Mouse (Mus musculus) cerebellum, adult 11 months (tissue): Measurements from ENCODE around the gene Jag1.

ENCODE experiments used
- DNase-seq: peaks from one replicate; pipeline ENCODE4 v3.0.0; 2022

Gene Jag1

DNA sequence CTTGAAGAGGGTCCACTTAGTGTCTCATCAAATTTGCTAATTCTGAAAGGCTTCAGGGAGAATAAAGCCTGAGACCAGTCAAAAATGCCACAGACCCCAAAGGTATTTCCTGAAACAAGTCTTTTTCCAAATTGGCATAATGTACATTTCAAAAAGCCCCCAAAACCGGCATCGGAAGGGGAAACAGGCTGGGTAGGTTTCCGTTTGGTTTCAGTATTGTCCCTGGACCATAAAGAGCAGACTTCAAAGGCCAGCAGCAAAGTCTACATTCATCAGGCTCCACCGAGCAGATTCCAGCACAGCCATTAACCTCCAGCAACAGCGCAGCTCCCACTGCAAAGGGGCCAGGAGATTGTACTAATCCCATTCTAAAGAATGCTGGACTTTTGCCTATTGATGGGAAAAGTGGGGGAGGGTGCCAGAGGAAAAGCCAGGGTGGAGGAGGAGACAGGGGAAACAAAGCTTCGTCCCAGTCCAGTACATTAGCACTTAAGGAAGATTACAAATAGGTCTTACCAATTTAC lies 17.2 kb downstream of the Jag1 start:
- DNase-seq, result no peak

- DNase-seq, result no peak
Measured at GRCm38 (mm10) chr2:137098269-137099035, 18.0 kb downstream of the Jag1 start.

GRCm38 (mm10) chr2:137096981-137097460 lies 19.4 kb downstream of the Jag1 start:
- no peak for DNase-seq

GRCm38 (mm10) chr2:137094301-137094700 lies 22.1 kb downstream of the Jag1 start:
- no peak for DNase-seq

- DNase-seq, result no peak
Measured at GRCm38 (mm10) chr2:137093298-137093630, 23.2 kb downstream of the Jag1 start.

DNA sequence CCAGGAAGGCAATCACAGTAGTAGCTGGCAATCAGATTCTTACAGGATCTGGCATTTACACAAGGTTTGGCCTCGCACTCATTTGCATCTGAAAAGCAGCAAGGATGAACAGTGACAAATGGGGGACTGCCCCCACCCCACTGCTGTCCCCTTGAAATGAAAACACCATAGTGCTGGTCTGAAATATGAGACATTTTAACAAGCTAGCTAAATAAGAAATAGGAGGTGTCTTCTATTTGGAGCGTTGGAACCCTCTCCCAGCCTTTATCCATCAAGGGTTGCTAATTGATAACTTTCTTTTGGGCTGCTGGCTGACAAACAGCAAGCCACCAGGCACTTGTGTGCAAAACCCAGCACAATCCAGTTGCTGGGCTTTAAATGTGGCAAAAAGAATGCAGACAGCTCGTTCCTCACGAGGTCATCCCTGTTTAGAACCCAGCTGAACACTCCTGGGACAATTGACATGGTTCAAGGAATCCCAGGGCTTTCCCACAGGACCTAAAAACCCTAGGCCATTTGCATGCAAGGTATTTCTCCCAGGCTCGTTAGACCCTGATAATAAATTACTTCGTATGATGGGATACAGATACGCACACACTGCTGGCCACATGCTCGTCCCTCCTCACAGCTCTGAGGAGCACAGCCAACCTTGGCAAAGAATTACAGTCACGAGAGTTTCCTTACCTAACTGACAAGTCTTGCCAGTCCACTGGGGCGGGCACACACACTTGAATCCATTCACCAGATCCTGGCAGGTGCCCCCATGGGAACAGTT lies 23.7 kb downstream of the Jag1 start:
- DNase-seq, result no peak

DNA sequence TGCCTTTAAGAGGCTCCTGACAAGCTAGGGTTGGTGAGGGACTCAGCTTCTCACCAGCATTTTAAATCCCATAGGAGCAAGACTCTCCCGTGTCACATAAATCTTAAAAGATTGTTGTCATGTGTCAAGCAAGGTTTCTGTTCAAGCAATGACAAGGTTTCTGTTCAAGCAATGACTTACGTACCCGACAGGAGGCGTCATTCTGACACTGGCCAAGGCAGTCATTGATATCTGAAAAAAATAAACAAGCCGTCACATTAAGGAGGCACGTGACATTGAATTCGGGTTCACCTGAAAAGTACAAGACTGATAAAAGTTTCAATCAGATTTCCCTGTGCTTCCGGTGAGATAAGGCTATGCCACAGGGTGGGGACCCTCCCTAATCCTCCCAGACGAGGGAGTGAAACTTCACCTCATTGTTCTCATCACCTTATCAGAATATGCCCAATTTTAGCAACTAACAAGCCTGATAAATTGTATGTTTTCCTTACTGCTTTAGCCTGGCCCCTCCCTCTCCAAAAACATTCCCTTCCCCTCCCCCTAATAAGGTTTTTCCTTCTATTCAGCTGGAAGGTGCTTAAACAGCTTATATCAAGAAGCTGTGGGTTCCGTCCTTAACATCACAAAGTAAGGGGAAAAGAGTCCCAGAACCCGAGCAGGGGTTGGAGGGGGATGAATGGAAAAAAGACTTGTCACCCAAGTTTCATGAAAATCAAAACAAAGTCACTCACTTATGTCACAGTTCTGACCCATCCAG lies 24.5 kb downstream of the Jag1 start:
- no peak for DNase-seq

DNA sequence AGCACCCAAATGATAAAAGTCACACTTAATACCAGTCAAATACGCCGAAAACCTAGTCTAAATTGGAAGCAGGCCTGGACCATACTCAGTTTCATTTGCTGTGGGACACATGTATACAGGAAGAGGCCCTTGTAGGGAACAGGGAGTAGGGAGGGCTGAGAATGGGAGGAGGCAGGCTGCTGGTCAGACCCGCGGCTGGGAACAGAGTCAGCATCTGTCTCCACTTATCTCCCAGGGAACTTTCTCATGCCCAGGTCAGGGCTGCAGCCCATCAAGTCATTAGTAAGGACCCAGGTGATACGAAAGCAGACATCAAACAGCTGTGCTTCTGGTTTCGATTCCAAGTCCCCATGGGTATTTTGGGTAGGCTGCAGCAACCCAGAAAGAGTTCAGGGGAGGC lies 28.7 kb downstream of the Jag1 start:
- DNase-seq, result no peak

- no peak for DNase-seq
Measured at GRCm38 (mm10) chr2:137086621-137087395, 29.6 kb downstream of the Jag1 start.

GRCm38 (mm10) chr2:137085257-137085656 lies 31.2 kb downstream of the Jag1 start:
- DNase-seq, result no peak

DNA sequence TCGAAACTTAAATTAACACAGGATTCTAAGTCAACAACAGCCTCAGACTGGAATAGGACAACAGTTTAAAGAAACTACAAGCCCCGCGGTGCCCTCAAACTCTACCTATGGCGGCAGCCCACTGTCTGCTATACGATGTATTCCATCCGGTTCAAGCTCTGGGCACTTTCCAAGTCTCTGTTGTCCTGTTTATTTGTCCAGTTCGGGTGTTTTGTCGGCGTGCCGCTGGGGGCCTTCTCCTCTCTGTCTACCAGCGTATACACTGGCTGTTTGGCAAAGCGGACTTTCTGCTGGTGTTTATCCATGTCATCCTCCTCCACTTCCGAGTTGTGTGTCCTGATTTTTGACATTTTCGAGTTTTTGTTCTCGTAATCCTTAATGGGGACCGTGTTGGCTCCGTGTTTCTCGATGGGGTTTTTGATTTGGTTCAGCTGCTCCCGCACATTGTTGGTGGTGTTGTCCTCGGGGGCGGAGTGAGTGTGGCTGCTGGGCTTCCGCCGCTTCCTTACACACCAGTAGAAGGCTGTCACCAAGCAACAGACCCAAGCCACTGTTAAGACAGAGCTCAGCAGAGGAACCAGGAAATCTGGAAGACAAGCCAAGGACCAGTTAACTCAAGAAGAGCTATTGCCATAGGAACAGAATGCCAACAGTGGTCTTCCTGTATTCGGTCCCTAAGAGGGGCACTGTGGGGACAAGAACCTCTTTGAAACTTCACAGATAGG lies 33.4 kb downstream of the Jag1 start:
- no peak for DNase-seq

DNA sequence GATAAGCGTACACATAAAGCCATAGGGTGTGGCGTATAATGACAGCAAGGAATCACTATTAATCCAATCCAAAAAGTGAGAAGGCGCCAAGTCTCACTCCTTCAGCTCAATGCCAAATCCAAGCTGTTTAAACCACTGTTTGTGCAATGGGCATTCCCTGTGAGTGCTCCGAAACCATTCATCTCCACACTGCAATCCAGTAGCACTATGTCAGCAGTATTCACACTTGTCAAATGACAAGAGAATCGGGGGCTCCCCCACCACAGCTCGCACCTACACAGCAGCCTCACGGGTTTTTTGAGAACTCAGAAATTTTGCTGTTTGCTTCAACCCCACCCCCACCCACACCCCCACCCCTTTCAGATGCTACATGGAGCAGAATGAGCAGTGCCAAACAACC lies 35.4 kb downstream of the Jag1 start:
- DNase-seq, result no peak

DNA sequence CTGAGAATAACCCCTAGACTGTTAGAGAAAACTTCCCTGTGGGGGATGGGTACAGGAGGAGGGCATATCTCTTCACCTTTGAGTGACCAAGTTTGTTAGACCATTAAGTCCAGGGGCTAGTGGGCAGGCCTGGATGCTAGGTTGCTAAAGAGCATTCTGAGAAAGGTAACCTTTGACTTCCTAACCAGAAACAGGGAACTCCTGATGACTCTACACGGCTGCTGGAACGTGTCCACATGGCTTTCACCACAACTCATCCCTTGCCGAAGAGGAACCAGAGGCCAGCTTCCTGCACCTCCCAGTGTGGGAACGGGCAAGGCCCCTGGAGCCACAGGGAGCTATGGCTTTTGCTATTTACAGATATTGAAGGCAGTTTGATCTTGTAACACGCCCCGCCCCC lies 36.0 kb downstream of the Jag1 start:
- no peak for DNase-seq

DNA sequence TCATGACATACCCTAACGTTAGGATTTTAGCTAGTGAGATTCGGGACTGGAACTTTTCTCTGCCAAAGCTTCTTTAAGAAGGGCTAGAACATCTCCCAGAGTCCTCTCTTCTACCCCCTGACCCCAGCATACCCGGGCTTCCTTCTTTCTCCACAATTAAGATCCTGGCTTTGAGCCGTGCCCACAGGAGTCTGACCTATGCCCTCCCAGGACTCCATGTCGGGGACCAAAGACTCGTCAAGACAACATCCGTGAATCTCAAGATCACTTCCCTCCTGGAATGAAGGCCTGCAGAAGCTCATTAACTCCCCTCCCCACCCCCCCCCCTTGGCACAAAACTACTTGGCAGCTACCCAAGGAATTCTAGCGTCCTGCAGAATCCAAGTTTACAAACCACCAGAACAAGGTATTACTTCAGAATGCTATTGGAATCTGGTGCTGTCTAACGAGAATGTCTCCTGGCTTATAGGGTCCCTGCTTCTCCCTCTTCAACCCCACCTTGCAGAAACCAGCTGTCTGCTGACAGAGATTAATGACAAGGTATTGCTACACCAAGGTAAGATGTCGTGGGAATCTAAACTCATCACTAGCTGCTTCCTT lies 36.6 kb downstream of the Jag1 start:
- no peak for DNase-seq

DNA sequence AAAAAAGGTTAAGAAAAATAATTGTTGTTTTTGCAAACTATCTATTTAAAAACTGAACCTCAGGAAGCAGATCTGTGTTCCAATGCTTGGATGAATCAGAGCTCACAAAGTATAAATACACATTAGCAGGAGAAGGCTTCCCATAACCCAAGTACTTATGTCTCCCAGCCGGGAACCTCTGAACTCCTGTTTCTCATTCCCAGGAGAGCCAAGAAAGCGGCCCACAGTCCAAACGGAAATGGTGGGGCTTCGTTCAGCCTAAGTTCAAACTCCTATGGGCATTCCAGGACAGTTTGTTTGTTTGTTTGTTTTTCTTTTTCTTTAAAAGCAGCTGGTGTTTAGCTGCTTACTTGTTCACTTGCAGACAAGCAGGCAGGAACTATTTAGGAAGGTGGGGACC lies 37.7 kb downstream of the Jag1 start:
- DNase-seq, result no peak

- DNase-seq, result no peak
Measured at GRCm38 (mm10) chr2:137074313-137074620, 42.2 kb downstream of the Jag1 start.

DNA sequence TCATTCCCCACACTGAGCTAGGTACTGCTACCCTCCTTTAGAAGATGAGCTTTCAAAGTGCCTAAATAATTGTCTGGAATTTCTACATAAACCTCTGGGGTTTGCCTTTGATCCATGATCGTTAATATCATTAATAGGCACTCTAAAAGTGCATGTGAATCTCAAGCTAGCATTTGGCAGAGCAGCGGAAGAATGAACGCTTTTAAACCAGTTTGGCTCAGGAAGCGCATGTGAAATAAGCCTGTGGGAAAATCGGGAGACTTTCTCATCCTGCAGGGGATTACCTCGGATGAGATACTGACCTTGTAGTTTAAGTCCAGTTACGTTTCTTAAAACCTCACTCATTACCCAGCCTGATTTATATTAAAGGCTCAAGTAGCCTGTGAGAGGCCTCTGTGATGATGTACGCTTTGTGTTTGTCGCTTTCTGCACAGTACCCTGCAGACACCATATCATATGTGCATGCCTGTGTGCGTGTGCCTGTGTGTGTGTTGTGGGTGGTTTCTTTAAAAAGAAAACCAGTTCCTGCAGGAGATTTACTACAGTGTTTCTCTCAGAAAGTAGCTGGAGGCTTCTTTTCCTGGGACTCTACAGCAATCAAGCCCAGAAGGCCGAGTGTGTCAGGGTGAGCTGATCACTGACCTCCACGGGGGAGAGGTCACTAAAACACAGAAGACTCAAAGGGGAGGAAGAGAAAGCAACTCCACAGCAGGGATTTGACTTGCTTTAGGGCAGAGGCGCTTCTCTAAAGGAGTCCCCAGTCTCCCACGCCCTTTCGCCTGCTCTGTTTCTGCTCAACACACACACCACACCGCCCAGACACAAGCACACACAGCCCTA lies 42.8 kb downstream of the Jag1 start:
- DNase-seq, result no peak

DNA sequence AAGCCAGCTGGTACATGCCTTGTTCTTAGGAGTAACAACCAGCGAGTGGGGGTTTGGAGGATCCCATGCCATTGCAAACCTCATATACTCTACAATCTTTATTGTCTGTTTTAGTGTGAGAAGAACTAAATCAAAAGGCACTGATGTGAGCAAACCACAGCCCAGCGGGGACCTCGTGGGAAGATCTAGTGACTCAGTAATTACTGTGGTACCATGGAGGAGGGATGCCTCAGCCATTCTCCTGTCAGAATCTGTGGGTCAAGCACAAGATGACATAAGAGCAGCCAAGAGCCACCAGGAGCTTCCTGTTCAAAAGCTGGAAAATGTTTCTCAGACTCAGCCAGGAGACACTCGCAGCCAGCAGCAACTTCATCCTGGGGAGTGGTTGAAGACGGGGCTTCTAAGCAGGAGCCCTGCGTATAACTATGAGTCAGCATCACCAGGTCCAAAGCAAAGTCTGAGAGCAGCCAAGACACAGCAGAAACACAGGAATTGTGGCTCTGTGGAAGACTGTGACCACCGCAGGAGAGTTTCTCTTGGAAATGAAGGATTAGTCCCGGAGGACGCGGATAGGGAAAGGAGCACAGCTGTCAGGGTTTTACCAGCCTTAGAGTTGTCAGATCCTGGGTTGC lies 48.8 kb downstream of the Jag1 start:
- no peak for DNase-seq

DNA sequence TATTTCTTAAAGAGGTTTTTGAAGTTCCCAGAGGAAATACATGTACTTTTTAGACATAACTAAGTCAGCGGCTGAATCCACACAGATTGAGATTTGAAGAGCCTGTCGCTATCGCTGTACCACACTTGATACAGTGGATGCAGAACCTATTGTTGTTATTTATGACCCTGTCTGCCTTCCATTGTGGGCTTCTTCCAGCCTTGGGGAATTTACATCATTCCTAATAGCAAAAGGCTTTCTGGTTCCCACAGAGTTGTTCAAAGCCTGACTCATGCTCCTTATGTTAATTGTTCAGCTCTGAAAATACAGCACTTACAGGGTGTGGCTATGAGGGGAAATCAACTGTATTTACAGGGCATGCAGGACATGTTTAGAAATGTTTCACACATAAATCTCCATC lies 51.9 kb downstream of the Jag1 start:
- no peak for DNase-seq

DNA sequence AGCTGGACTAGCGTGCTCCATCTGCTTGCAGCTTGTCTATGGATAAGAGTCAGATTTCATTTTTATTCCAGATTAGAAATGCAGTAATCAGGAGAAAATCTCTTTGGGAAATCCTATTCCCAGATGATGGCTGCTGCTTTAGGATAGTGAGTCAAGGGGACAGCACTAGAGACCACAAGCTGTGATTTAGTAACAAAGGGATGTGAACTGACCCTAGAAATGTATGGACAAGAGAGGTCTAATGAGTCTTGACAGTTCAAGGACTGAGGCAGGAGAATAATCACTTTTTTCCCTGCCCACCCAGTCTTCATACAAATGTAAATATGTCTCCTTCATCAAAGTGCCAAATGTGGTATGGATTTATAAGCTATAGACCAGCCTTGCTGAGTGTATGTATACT lies 52.6 kb downstream of the Jag1 start:
- DNase-seq, result no peak
